Mouse (Mus musculus): ENCODE measurements around the gene Gmeb2.

Gene Gmeb2

GRCm38 (mm10) chr2:181287958-181288350, at the start of gene Gmeb2:
Gene Gmeb2 (minus strand): TSS chr2:181288035.
- peak; percentile 100 for DNase-seq

- DNase-seq, result peak; percentile 92
Observed at GRCm38 (mm10) chr2:181334023-181334422, 46.2 kb upstream of the Gmeb2 start.

DNA sequence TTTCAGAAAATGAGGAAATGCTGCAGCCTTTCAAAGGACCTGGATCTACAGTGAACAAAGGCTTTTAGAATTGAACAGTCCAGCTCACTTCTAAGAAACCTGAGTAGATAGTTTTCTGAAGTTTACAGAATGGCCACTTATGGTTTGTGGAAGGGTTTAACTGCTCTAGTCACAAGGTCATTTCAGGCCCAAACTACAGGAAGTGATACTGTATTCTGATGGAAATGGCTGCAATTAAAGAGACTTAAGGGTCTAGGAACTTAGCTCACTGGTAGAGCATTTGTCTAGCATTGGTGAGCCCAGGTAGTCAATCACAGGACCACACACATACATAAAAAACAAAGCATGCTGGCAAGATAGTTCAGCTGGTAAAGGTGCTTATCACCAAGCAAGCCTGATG, 44.7 kb upstream of the Gmeb2 start:
- DNase-seq, result no peak

GRCm38 (mm10) chr2:181326098-181326497, 38.3 kb upstream of the Gmeb2 start:
- no peak for DNase-seq

DNA sequence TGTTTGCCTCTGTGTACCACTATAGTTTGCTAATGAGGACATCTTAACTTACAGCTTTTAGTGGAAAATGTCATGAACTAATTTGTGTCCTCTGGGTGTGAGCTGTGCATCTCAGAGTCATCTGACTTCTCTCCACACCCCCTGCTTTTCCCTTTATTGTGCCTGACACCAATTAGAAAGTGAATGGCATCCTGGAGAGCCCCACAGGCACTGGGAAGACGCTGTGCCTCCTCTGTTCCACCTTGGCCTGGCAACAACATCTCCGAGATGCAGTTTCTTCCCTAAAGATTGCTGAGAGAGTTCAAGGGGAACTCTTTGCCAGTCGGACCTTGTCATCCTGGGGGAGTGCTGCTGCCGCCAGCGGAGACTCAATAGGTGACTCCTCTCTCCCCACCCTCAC, 34.3 kb upstream of the Gmeb2 start:
- no peak for DNase-seq

DNA sequence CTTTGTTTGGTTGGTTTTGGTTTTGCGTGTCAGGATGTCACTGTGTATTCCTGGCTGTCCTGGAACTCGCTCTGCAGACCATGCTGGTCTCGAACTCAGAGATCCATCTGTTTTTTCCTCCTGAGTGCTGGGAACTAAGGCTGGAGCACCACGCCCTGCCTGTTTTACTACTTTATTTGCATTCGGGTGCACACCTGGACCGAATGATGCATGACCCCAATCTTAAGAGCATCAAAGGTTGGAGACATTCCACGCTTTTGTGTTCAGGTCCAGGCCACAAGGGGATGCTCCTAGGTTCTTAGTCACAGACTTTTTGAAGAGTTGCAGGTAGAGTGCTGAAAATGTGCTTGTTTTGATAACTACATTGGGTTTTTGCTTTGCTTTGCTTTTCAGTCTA, 32.3 kb upstream of the Gmeb2 start:
- DNase-seq, result no peak

GRCm38 (mm10) chr2:181319248-181320102, 31.6 kb upstream of the Gmeb2 start, which contains the start of gene Rtel1:
Gene Rtel1 (plus strand): TSS chr2:181319739.
- peak; percentile 97 for DNase-seq

GRCm38 (mm10) chr2:181314080-181314810, 26.4 kb upstream of the Gmeb2 start, which contains the start of gene Stmn3:
Gene Stmn3 (minus strand): TSS chr2:181314500.
- peak; percentile 93 for DNase-seq

DNA sequence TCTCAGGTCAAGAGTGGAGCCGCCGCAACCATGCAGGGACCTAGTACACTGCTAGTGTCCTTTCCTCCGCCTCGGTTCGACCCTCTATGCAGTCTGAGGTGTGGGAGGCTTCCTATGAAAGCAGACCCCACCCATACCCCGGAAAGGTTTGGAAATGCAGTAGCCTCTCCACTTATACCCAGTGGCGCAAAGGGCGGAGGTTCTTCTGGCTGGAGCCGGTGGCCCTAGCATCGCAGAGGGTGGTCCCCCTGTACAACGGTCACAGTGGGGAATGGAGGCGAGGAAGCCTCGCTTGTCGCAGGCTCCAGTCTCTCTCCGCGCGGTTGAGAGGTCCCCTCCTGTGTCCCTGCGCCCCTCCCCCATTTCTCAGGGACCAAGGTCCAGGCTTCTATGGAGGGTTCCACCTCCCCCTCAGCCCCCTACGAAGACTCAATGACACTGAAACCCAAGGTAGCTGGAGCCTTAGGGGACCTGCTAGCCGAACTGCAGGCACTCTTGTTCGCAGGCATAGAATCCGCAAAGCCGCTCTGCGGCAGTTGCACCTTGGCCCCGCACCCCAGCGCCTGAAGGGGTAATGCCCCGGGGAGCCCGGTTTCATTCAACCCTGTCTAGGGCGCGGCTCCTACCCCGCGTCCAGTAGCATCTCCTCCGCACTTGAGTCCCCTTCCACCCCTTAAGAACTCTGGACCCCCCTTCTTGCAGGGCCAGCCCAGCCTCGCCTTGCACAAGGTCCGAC, 25.7 kb upstream of the Gmeb2 start:
- DNase-seq, result no peak

DNA sequence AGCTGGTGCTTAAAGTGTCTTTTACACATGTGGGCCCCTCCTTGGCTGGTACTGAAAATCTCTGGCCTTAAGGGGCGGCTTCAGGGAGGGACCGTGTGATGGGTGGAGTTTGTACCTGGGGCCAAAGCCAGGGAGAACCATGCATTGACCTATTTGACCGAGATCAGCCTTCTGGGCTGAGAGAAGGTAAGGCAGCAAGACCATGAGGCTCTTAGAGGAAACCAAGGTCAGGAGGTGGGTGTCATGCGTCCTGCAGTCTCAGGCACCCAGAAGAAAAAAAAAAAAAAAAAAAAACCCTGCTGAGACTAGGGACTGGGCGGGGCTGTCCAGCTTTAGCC, 25.1 kb upstream of the Gmeb2 start:
- DNase-seq, result no peak

- DNase-seq, result peak; percentile 66
Observed at GRCm38 (mm10) chr2:181312435-181312834, 24.6 kb upstream of the Gmeb2 start.

- no peak for DNase-seq
Observed at GRCm38 (mm10) chr2:181307144-181307804, 19.4 kb upstream of the Gmeb2 start.

GRCm38 (mm10) chr2:181304944-181305343, 17.1 kb upstream of the Gmeb2 start:
- peak; percentile 86 for DNase-seq

DNA sequence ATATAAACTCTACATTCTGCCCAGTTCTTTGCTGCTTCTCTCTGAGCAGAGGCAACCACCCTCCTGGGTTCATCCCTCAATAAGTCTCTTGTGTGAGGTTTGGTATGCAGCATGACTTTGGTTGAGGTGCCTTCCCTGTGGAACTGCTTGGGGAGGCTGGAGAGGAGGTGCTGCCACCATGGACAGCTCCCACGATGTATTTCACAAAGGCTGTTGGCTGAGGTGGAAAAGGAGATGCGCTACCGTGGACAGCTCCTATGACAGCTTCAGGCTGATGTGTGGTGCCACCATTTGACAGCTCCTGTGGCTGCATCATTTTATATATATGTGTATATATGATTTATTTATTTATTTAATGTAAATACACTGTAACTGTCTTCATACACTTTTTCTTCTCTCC, 14.2 kb upstream of the Gmeb2 start:
- DNase-seq, result peak; percentile 83

GRCm38 (mm10) chr2:181290937-181291336, 3.1 kb upstream of the Gmeb2 start:
- DNase-seq, result peak; percentile 91

DNA sequence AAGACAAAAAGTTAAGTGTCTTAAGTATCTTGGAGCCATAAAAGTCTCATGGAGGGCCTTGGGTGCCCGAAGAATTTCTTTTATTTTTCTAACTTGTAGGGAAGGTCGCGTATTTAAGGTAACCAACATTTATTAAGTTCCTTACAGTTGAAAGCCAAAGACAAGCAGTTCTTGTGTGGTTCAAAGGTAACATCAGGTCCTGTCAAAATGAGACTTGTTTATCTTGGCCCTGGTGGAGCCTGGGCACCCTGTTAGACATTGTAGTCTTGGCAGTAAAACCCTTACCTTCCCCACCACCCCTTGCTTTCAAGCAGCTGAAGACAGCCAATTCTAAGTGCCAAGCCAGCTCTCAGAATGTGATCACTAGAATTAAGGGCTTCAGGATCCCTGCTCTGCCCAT, 856 bp upstream of the Gmeb2 start:
- peak; percentile 66 for DNase-seq

DNA sequence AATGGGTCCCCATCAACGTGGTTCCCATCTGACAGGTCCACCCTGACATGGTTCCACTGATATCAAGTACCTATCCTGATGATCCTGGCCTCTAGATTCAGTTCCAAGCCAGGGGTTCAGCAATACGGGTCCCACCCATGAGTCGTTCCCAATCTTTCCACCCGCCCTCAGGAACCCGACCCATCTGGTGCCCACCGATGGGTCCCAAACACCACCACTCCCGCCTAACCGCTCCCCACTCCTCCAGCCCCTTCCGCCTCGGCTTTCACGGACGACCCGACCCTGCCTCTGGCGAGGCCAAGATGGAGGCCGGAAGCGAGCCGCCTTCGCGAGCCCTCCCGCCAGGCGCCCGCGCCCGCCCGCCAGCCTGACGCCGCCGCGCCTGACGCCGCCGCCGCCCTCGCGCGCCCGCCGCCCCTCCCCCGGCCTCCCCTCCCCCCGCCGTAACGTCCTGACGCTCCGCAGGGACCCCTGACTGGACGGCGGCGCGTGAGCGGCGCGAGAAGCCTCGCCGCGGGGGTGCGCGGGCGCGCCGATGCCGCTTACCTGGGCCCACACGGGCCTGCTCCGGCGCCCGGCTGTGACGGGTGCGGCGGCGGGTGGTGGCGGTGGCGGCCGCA, 387 bp downstream of the Gmeb2 start:
- DNase-seq, result peak; percentile 99

DNA sequence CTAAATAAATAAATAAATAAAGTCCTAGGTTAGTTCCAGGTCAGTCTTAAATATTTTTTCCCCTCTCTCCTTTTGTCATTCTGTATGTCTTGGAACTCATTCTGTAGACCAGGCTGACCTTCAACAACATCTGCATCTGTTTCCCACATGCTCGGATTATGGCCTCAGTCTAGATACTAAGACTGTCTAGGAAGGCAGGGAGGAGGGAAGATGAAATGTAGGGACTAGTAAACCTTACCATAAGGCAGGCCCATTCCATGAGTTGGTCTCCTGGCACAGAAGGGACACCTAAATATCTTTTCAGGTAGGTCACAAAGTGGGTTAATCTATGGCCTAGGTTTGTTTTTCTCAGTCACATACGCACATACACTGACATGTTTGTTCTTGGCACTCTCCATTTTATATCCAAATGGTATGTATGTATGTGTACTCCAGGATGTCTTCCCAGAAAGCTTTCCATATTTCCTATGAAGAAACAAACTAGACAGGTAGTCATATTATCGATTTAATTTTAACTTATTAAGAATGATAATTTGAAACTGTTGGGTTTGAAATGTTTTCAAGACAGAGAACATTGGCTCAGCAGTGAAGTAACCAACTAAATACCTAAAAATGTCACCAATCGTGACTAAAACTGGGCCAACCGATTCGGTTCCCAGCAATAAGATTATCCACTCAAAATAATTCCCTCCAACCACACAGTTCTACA, 1.1 kb downstream of the Gmeb2 start:
- DNase-seq, result peak; percentile 82

DNA sequence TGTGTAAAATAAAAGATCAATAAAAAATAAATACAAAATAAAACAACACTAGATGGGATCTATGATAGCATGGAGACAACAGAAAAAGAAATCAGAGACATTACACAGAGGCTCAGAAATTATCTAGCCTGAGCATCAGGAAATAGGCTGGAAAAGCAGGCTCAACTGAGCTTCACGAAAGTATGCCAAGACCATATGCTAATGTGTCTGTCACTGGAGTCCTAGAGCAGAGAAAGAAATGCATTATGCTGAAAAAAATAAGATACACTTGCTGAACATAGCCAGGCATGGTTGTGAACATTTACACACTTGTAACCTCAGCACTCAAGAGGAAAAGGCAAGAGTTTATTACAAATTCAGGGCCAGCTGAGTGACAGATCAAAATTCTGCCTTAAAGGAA, 7.9 kb downstream of the Gmeb2 start:
- peak; percentile 3 for DNase-seq

DNA sequence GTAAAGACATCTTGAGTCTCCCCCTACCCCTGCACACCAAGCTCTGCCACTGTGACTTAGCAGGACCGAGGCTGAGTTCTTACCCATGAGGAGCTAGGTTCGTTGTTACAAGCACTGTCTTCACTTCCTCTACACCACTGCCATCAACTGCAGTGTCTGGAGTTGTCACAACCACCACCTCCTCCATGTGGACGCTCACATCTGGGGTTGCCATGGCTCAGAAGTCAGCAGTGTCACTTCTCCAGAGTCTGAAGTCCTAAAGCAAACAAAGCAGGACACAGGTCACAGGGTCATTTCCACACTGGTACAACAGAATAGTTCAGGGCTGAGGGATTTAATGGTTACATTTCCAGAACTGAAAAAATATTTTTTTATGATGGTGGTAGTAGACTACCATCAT, 10.0 kb downstream of the Gmeb2 start:
- peak; percentile 74 for DNase-seq

DNA sequence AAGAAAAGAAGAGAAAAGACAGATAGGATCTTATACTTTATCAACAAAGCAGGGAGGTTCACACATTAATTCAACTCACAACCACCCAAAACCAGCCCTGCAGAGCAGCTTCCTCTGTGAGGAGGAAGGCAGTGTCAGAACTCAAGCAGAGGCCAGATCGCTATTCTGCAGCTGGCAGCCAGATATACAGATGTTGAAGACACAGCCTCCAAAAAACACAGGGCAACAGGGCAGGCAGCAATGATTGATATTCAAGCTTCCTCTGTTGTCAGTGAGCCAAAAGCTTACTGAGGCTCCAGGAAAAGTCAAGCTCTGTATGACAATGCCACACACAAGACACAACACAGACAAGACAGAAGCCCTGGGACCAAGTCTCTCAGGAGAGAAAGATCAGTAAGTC, 11.1 kb downstream of the Gmeb2 start:
- peak; percentile 96 for DNase-seq

DNA sequence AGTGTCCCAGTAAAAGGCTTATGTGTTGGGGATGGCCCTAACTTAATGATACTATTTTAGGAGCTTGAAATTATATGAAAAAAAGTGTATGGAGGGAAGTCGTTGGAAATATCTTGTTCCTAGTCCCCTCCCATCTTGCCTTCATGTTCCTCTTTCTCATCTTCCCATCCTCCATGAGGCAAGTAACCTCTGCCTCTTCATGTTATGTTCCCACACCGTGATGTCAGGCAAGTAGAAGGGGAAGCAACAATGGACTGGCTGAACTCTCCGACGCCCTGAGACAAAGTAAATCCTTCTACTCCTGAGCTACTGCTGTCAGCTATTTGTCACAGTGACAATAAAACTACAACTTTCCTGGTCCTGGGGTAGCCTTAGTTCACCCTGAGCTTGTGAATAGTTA, 13.2 kb downstream of the Gmeb2 start:
- DNase-seq, result peak; percentile 64
